Mouse (Mus musculus): ENCODE results near the gene Pdgfd. TPM values are rescaled to one million over a fixed set of nuclear protein-coding genes. Genes with fewer than 3 reads are reported as not detected.

Pdgfd gene
- total RNA-seq, 1 experiment from 2014 or later: 6.0 TPM

DNA sequence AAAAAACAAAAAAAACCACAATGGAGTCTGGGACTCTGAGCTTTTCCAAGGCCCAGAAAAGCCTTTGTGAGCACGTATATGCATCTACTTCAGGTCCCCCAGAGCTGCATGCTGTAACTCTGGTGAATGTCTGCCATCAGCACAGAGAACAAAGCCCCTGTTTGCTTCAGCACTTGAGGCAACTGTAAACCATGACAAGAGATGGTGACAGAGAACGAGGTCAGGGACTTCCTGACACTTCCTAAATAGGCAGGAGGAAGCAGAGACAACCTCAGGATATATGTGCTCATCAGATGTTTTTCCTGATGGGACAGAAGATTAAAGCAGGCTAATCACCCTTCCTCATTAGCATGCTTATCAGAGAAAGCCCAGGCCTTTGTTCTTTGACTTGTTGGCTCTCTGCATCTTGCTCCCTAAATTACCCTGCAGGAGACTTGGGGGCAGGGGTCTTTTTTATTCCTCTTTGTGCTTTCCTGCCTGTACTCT lies 120.9 kb downstream of the Pdgfd start:
- ATAC-seq (replicated peaks in 1 of 2; ENCODE audit: insufficient read depth in 1 of 2, low FRiP score in 2 of 2, low TSS enrichment in 1 of 2, low read depth in 1 of 2, poor library complexity in 2 of 2, severe bottlenecking in 2 of 2): no peak

- no peak for ATAC-seq (replicated peaks in 1 of 2; ENCODE audit: insufficient read depth in 1 of 2, low FRiP score in 2 of 2, low TSS enrichment in 1 of 2, low read depth in 1 of 2, poor library complexity in 2 of 2, severe bottlenecking in 2 of 2)
Measured at GRCm38 (mm10) chr9:6298547-6298946, 130.2 kb downstream of the Pdgfd start.

- no peak for ATAC-seq (replicated peaks in 1 of 2; ENCODE audit: insufficient read depth in 1 of 2, low FRiP score in 2 of 2, low TSS enrichment in 1 of 2, low read depth in 1 of 2, poor library complexity in 2 of 2, severe bottlenecking in 2 of 2)
Measured at GRCm38 (mm10) chr9:6302050-6302449, 133.7 kb downstream of the Pdgfd start.

GRCm38 (mm10) chr9:6304590-6304989 lies 136.2 kb downstream of the Pdgfd start:
- no peak for ATAC-seq (replicated peaks in 1 of 2; ENCODE audit: insufficient read depth in 1 of 2, low FRiP score in 2 of 2, low TSS enrichment in 1 of 2, low read depth in 1 of 2, poor library complexity in 2 of 2, severe bottlenecking in 2 of 2)

DNA sequence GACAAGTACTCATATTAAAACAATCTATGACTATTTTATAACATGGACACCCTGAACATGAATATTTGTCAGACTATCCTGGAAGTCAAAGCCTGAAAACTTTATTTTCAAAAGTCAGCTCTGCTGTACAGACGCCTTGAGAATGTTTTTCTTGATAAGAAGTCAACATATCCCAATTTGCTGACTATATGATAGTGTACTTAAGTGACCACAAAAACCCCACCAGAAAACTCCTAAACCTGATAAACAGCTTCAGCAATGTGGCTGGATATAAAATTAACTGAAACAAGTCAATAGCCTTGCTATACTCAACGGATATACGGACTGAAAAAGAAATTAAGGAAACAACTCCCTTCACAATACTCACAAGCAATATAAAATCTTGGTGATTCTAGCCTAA lies 137.5 kb downstream of the Pdgfd start:
- ATAC-seq (replicated peaks in 1 of 2; ENCODE audit: insufficient read depth in 1 of 2, low FRiP score in 2 of 2, low TSS enrichment in 1 of 2, low read depth in 1 of 2, poor library complexity in 2 of 2, severe bottlenecking in 2 of 2): no peak

DNA sequence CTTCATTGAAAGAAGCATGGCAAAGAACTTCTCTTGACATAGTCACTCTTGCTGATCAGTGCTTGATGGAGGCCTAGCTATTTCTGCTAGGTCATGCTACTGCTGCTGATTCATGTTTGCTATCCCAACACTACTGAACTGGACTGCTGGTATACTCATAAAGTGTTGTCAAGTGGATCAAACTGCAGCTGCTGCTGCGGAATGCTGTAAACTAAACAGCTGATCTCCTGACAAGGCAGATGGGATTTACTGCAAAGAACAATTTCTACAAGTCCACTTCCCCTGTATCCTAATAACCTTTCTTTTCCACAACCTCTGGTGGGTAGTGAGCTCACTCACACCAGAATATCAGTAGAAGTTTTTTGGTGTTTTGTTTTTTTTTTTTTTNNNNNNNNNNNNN lies 148.7 kb downstream of the Pdgfd start:
- ATAC-seq (replicated peaks in 1 of 2; ENCODE audit: insufficient read depth in 1 of 2, low FRiP score in 2 of 2, low TSS enrichment in 1 of 2, low read depth in 1 of 2, poor library complexity in 2 of 2, severe bottlenecking in 2 of 2): no peak

GRCm38 (mm10) chr9:6325408-6325807 lies 157.0 kb downstream of the Pdgfd start:
- ATAC-seq (replicated peaks in 1 of 2; ENCODE audit: insufficient read depth in 1 of 2, low FRiP score in 2 of 2, low TSS enrichment in 1 of 2, low read depth in 1 of 2, poor library complexity in 2 of 2, severe bottlenecking in 2 of 2): no peak

GRCm38 (mm10) chr9:6333499-6333898 lies 165.1 kb downstream of the Pdgfd start:
- no peak for ATAC-seq (replicated peaks in 1 of 2; ENCODE audit: insufficient read depth in 1 of 2, low FRiP score in 2 of 2, low TSS enrichment in 1 of 2, low read depth in 1 of 2, poor library complexity in 2 of 2, severe bottlenecking in 2 of 2)

- ATAC-seq (replicated peaks in 1 of 2; ENCODE audit: insufficient read depth in 1 of 2, low FRiP score in 2 of 2, low TSS enrichment in 1 of 2, low read depth in 1 of 2, poor library complexity in 2 of 2, severe bottlenecking in 2 of 2): no peak
Measured at GRCm38 (mm10) chr9:6336236-6336635, 167.9 kb downstream of the Pdgfd start.

- no peak for ATAC-seq (replicated peaks in 1 of 2; ENCODE audit: insufficient read depth in 1 of 2, low FRiP score in 2 of 2, low TSS enrichment in 1 of 2, low read depth in 1 of 2, poor library complexity in 2 of 2, severe bottlenecking in 2 of 2)
Measured at GRCm38 (mm10) chr9:6337891-6338290, 169.5 kb downstream of the Pdgfd start.

DNA sequence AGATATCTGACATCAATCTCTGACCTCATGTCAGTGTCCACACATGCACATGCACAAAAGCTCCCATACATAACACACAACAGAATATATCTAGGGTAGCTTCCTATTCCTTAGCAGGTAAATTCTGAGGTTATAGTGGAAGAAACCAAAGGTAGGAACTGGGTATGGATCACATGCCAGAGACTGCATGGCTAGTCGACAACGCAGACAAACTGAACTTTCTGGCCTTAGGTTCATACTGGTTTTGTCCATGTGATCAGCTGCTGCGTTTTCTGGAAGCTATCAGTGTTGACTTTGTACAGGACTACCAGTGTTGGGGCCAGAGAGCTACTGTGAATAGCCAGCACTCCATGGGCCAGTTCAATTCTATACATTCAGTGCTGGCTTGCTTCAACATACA lies 170.0 kb downstream of the Pdgfd start:
- no peak for ATAC-seq (replicated peaks in 1 of 2; ENCODE audit: insufficient read depth in 1 of 2, low FRiP score in 2 of 2, low TSS enrichment in 1 of 2, low read depth in 1 of 2, poor library complexity in 2 of 2, severe bottlenecking in 2 of 2)

GRCm38 (mm10) chr9:6339394-6339793 lies 171.0 kb downstream of the Pdgfd start:
- ATAC-seq (replicated peaks in 1 of 2; ENCODE audit: insufficient read depth in 1 of 2, low FRiP score in 2 of 2, low TSS enrichment in 1 of 2, low read depth in 1 of 2, poor library complexity in 2 of 2, severe bottlenecking in 2 of 2): no peak

GRCm38 (mm10) chr9:6340750-6341149 lies 172.4 kb downstream of the Pdgfd start:
- no peak for ATAC-seq (replicated peaks in 1 of 2; ENCODE audit: insufficient read depth in 1 of 2, low FRiP score in 2 of 2, low TSS enrichment in 1 of 2, low read depth in 1 of 2, poor library complexity in 2 of 2, severe bottlenecking in 2 of 2)

DNA sequence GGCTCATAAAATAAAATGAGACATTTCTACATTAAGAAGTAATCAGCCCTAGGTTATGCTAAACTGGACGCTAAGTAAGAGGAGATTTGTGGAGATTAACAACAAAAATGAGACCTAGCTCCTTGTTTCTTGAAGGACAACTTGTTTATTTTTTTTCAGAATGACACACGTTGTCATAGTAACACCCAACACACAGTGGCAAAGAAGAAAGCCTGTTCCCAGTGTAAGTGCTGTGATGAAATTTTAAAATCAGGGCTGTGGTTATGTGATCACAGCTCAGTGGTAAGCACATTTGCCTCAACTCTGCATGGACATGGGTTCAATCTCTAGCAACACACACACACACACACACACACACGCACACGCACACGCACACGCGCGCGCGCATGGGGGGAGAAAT lies 174.5 kb downstream of the Pdgfd start:
- no peak for ATAC-seq (replicated peaks in 1 of 2; ENCODE audit: insufficient read depth in 1 of 2, low FRiP score in 2 of 2, low TSS enrichment in 1 of 2, low read depth in 1 of 2, poor library complexity in 2 of 2, severe bottlenecking in 2 of 2)

DNA sequence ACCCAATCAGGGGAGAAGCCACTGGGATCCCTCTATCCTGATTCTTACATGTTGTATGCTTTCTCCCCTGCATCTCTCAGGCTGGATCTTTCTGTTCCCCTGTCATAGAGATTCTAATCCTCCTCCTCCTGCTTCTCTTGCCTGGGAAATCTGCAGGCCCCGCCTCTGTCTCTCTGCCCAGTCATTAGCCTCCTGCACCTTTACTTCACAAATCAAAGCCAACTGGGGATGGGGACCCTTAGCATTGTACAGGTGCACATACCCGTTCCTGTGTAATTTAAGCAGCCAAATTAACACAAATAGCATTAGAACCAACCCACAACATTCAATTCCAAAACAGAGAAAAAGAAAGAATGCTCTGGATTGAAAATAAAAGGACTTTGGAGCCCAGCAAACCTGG lies 176.1 kb downstream of the Pdgfd start:
- ATAC-seq (replicated peaks in 1 of 2; ENCODE audit: insufficient read depth in 1 of 2, low FRiP score in 2 of 2, low TSS enrichment in 1 of 2, low read depth in 1 of 2, poor library complexity in 2 of 2, severe bottlenecking in 2 of 2): no peak

DNA sequence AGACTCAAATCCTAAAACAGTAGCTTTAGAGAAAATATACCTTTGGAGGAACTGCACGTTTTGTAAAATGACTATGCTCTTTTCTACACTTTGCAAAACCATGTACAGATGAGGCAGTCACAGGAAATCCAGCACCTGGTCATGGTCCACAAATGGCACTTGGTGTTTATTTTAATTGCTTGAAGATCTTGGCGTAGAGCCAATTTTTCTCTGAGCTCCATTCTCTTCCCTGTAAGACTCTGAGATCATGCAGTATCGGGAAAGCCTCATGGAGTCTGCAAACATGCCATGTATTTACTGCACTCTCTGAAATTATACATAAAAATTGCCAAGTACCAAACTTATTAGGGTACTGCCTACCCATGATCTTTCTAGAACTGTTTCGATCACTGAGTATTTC lies 176.5 kb downstream of the Pdgfd start:
- ATAC-seq (replicated peaks in 1 of 2; ENCODE audit: insufficient read depth in 1 of 2, low FRiP score in 2 of 2, low TSS enrichment in 1 of 2, low read depth in 1 of 2, poor library complexity in 2 of 2, severe bottlenecking in 2 of 2): no peak

- ATAC-seq (replicated peaks in 1 of 2; ENCODE audit: insufficient read depth in 1 of 2, low FRiP score in 2 of 2, low TSS enrichment in 1 of 2, low read depth in 1 of 2, poor library complexity in 2 of 2, severe bottlenecking in 2 of 2): no peak
Measured at GRCm38 (mm10) chr9:6345366-6345765, 177.0 kb downstream of the Pdgfd start.

DNA sequence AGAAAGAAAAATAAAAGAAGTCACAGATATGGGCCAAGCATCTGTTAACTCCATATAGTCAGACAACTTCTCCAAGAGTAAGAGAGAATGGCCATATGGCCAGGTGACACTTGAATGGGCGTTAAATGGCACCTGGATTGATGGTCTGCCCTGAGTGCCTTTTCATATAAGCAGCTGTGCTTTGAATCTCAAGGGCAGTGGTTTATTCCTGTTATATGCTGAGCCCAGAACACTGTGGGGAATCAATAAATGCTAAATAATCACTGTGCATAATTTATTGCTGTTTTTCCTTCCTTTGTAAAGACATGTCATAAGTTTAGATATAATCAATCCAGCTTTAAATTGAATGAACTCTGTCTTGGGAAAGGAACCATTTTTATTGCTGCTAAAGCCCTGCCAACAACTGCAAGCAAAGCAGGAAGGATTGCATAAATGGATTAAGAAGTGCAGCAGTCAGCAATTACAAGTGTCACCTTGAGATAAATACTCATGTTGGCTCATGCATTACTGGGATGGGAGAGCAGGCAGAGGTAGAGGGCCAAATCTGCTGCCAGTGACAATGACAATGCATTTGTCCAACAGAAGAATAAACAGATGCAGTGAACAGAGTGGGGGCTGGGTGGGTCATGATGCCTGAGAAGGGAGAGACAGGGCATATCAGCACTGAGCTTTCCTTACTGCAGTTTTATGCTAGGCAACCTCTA lies 185.0 kb downstream of the Pdgfd start:
- peak; percentile 42; a peak in 2 of 4 replicates for ATAC-seq (replicated peaks in 1 of 2; ENCODE audit: insufficient read depth in 1 of 2, low FRiP score in 2 of 2, low TSS enrichment in 1 of 2, low read depth in 1 of 2, poor library complexity in 2 of 2, severe bottlenecking in 2 of 2)

DNA sequence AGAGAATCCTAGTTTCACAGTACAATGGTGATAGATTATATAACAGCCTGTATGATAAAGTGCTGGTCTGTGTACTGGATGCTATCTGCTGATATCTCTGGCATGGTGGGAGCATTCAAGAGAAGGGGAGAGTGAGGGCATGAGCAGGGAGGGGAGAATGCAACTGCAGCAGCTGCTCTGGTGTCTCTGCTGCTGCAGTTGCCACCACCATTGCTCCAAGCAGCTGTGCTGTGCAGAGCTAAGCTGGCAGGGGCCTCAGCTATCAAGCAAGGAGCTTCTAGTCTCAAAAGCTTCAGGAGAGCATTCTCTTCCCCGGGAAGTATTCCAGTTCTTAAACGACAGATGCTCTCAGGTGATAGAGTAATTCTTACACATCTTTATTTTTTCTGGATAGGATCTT lies 192.4 kb downstream of the Pdgfd start:
- ATAC-seq (replicated peaks in 1 of 2; ENCODE audit: insufficient read depth in 1 of 2, low FRiP score in 2 of 2, low TSS enrichment in 1 of 2, low read depth in 1 of 2, poor library complexity in 2 of 2, severe bottlenecking in 2 of 2): no peak

Data from hematopoietic stem cell, adult 5-6 weeks (primary cell).